Mouse (Mus musculus): Measurements from ENCODE around the gene Ahcyl2. TPM values are rescaled to one million over a fixed set of nuclear protein-coding genes. Genes with fewer than 3 reads are reported as not detected.
"Not testable (repeated sequence)": the region's sequence is repeated elsewhere in the genome, so short reads cannot be mapped to it uniquely, and the experiment has no call there.

Ahcyl2 gene
- polyA plus RNA-seq, 1 experiment: 0.34 TPM

- TF ChIP-seq TAL1 (IDR thresholded peaks at IDR 0.05; ENCODE audit: low read length) (no peak), GATA1 (IDR thresholded peaks at IDR 0.05; ENCODE audit: low read length) (no peak)
- no peak overlapping the region for H3K4me3 ChIP-seq (replicated peaks)
- no peaks in the 10 kb centered on the region for H3K9me3 ChIP-seq (ENCODE audit: control insufficient read depth, low read length)
- no peaks in the 10 kb centered on the region for H3K27me3 ChIP-seq (ENCODE audit: control insufficient read depth)
- no peaks in the 10 kb centered on the region for H3K36me3 ChIP-seq (ENCODE audit: control insufficient read depth)
- peaks cover 20% of the 10 kb centered on the region for H3K4me1 ChIP-seq (ENCODE audit: control insufficient read depth)
Measured at GRCm38 (mm10) chr6:29794582-29794981, 26.8 kb downstream of the Ahcyl2 start.

- Histone ChIP-seq H3K4me3 (replicated peaks) (no peak overlapping the region), H3K9me3 (ENCODE audit: control insufficient read depth, low read length) (no peaks in the 10 kb centered on the region)
Measured at GRCm38 (mm10) chr6:29802979-29803378, 35.2 kb downstream of the Ahcyl2 start.

GRCm38 (mm10) chr6:29804006-29804405, 36.2 kb downstream of the Ahcyl2 start:
- Histone ChIP-seq H3K36me3 (ENCODE audit: control insufficient read depth) (no peaks in the 10 kb centered on the region), H3K4me3 (replicated peaks) (no peak overlapping the region)
- TF ChIP-seq GATA1 (IDR thresholded peaks at IDR 0.05; ENCODE audit: low read length): no peak
- TF ChIP-seq TAL1 (IDR thresholded peaks at IDR 0.05; ENCODE audit: low read length): no peak

More at GRCm38 (mm10) chr6:29802979-29803378, 35.2 kb downstream of the Ahcyl2 start:
- Histone ChIP-seq H3K36me3 (ENCODE audit: control insufficient read depth) (no peaks in the 10 kb centered on the region), H3K4me1 (ENCODE audit: control insufficient read depth) (peaks cover 8% of the 10 kb centered on the region), H3K27me3 (ENCODE audit: control insufficient read depth) (no peaks in the 10 kb centered on the region)
- no peak for TF ChIP-seq GATA1 (IDR thresholded peaks at IDR 0.05; ENCODE audit: low read length)
- TF ChIP-seq TAL1 (IDR thresholded peaks at IDR 0.05; ENCODE audit: low read length): no peak

GRCm38 (mm10) chr6:29805381-29805780, 37.6 kb downstream of the Ahcyl2 start:
- TF ChIP-seq TAL1 (IDR thresholded peaks at IDR 0.05; ENCODE audit: low read length): no peak
- TF ChIP-seq GATA1 (IDR thresholded peaks at IDR 0.05; ENCODE audit: low read length): no peak

More at GRCm38 (mm10) chr6:29804006-29804405, 36.2 kb downstream of the Ahcyl2 start:
- H3K9me3 ChIP-seq (ENCODE audit: control insufficient read depth, low read length): no peaks in the 10 kb centered on the region
- H3K4me1 ChIP-seq (ENCODE audit: control insufficient read depth): peaks cover 5% of the 10 kb centered on the region
- no peaks in the 10 kb centered on the region for H3K27me3 ChIP-seq (ENCODE audit: control insufficient read depth)

GRCm38 (mm10) chr6:29812076-29812475, 44.3 kb downstream of the Ahcyl2 start:
- H3K9me3 ChIP-seq (ENCODE audit: control insufficient read depth, low read length): no peaks in the 10 kb centered on the region
- TF ChIP-seq TAL1 (IDR thresholded peaks at IDR 0.05; ENCODE audit: low read length): no peak
- TF ChIP-seq GATA1 (IDR thresholded peaks at IDR 0.05; ENCODE audit: low read length): no peak
- no peaks in the 10 kb centered on the region for H3K36me3 ChIP-seq (ENCODE audit: control insufficient read depth)
- no peaks in the 10 kb centered on the region for H3K27me3 ChIP-seq (ENCODE audit: control insufficient read depth)
- H3K4me3 ChIP-seq (replicated peaks): no peak overlapping the region
- no peaks in the 10 kb centered on the region for H3K4me1 ChIP-seq (ENCODE audit: control insufficient read depth)

More at GRCm38 (mm10) chr6:29805381-29805780, 37.6 kb downstream of the Ahcyl2 start:
- H3K36me3 ChIP-seq (ENCODE audit: control insufficient read depth): no peaks in the 10 kb centered on the region
- H3K27me3 ChIP-seq (ENCODE audit: control insufficient read depth): no peaks in the 10 kb centered on the region
- H3K4me3 ChIP-seq (replicated peaks): no peak overlapping the region
- no peaks in the 10 kb centered on the region; the same call in 1 of the 2 replicates for H3K4me1 ChIP-seq (ENCODE audit: control insufficient read depth)
- H3K9me3 ChIP-seq (ENCODE audit: control insufficient read depth, low read length): no peaks in the 10 kb centered on the region

GRCm38 (mm10) chr6:29812651-29813050, 44.8 kb downstream of the Ahcyl2 start:
- TF ChIP-seq TAL1 (IDR thresholded peaks at IDR 0.05; ENCODE audit: low read length): no peak
- TF ChIP-seq GATA1 (IDR thresholded peaks at IDR 0.05; ENCODE audit: low read length): no peak

GRCm38 (mm10) chr6:29814616-29815015, 46.8 kb downstream of the Ahcyl2 start:
- TF ChIP-seq GATA1 (IDR thresholded peaks at IDR 0.05; ENCODE audit: low read length): no peak
- no peak for TF ChIP-seq TAL1 (IDR thresholded peaks at IDR 0.05; ENCODE audit: low read length)
- Histone ChIP-seq H3K36me3 (ENCODE audit: control insufficient read depth) (no peaks in the 10 kb centered on the region), H3K9me3 (ENCODE audit: control insufficient read depth, low read length) (no peaks in the 10 kb centered on the region), H3K4me1 (ENCODE audit: control insufficient read depth) (no peaks in the 10 kb centered on the region), H3K4me3 (replicated peaks) (no peak overlapping the region), H3K27me3 (ENCODE audit: control insufficient read depth) (no peaks in the 10 kb centered on the region)

More at GRCm38 (mm10) chr6:29812651-29813050, 44.8 kb downstream of the Ahcyl2 start:
- no peaks in the 10 kb centered on the region for H3K36me3 ChIP-seq (ENCODE audit: control insufficient read depth)
- no peak overlapping the region for H3K4me3 ChIP-seq (replicated peaks)
- H3K4me1 ChIP-seq (ENCODE audit: control insufficient read depth): no peaks in the 10 kb centered on the region
- H3K9me3 ChIP-seq (ENCODE audit: control insufficient read depth, low read length): no peaks in the 10 kb centered on the region
- H3K27me3 ChIP-seq (ENCODE audit: control insufficient read depth): no peaks in the 10 kb centered on the region

GRCm38 (mm10) chr6:29815060-29815459, 47.2 kb downstream of the Ahcyl2 start:
- H3K27me3 ChIP-seq (ENCODE audit: control insufficient read depth): no peaks in the 10 kb centered on the region

GRCm38 (mm10) chr6:29815634-29816033, 47.8 kb downstream of the Ahcyl2 start:
- Histone ChIP-seq H3K9me3 (ENCODE audit: control insufficient read depth, low read length) (no peaks in the 10 kb centered on the region), H3K4me1 (ENCODE audit: control insufficient read depth) (no peaks in the 10 kb centered on the region), H3K4me3 (replicated peaks) (no peak overlapping the region), H3K27me3 (ENCODE audit: control insufficient read depth) (no peaks in the 10 kb centered on the region), H3K36me3 (ENCODE audit: control insufficient read depth) (peaks cover 2% of the 10 kb centered on the region; the same call in 1 of the 2 replicates)
- TF ChIP-seq GATA1 (IDR thresholded peaks at IDR 0.05; ENCODE audit: low read length) (no peak), TAL1 (IDR thresholded peaks at IDR 0.05; ENCODE audit: low read length) (no peak)

More at GRCm38 (mm10) chr6:29815060-29815459, 47.2 kb downstream of the Ahcyl2 start:
- H3K4me3 ChIP-seq (replicated peaks): no peak overlapping the region
- no peaks in the 10 kb centered on the region for H3K36me3 ChIP-seq (ENCODE audit: control insufficient read depth)
- H3K9me3 ChIP-seq (ENCODE audit: control insufficient read depth, low read length): no peaks in the 10 kb centered on the region
- no peaks in the 10 kb centered on the region for H3K4me1 ChIP-seq (ENCODE audit: control insufficient read depth)
- no peak for TF ChIP-seq GATA1 (IDR thresholded peaks at IDR 0.05; ENCODE audit: low read length)
- TF ChIP-seq TAL1 (IDR thresholded peaks at IDR 0.05; ENCODE audit: low read length): no peak

- H3K27me3 ChIP-seq (ENCODE audit: control insufficient read depth); H3K9me3 ChIP-seq (ENCODE audit: control insufficient read depth, low read length); H3K4me1 ChIP-seq (ENCODE audit: control insufficient read depth); H3K36me3 ChIP-seq (ENCODE audit: control insufficient read depth); H3K4me3 ChIP-seq (replicated peaks): not testable (repeated sequence)
Measured at GRCm38 (mm10) chr6:29816371-29816770, 48.6 kb downstream of the Ahcyl2 start.

Data from erythroblast, embryonic 14.5 days (primary cell).